Mouse (Mus musculus): Measurements from ENCODE around the gene 1700025G04Rik.

1700025G04Rik gene

GRCm38 (mm10) chr1:152033731-152034130 is 56.2 kb downstream of the 1700025G04Rik start:
- DNase-seq (ENCODE audit: low spot score in 2 of 2), result no peak

GRCm38 (mm10) chr1:152032144-152032543 is 57.8 kb downstream of the 1700025G04Rik start:
- no peak for DNase-seq (ENCODE audit: low spot score in 2 of 2)

GRCm38 (mm10) chr1:152030546-152030945 is 59.4 kb downstream of the 1700025G04Rik start:
- DNase-seq (ENCODE audit: low spot score in 2 of 2), result no peak

- DNase-seq (ENCODE audit: low spot score in 2 of 2), result no peak
Measured at GRCm38 (mm10) chr1:152028718-152029117, 61.2 kb downstream of the 1700025G04Rik start.

GRCm38 (mm10) chr1:152026762-152027161 is 63.2 kb downstream of the 1700025G04Rik start:
- DNase-seq (ENCODE audit: low spot score in 2 of 2), result no peak

- DNase-seq (ENCODE audit: low spot score in 2 of 2), result no peak
Measured at GRCm38 (mm10) chr1:152025308-152025707, 64.6 kb downstream of the 1700025G04Rik start.

- DNase-seq (ENCODE audit: low spot score in 2 of 2), result no peak
Measured at GRCm38 (mm10) chr1:152024019-152024787, 65.7 kb downstream of the 1700025G04Rik start.

GRCm38 (mm10) chr1:152020812-152021211 is 69.1 kb downstream of the 1700025G04Rik start:
- DNase-seq (ENCODE audit: low spot score in 2 of 2), result no peak

GRCm38 (mm10) chr1:152020070-152020469 is 69.9 kb downstream of the 1700025G04Rik start:
- DNase-seq (ENCODE audit: low spot score in 2 of 2), result no peak

GRCm38 (mm10) chr1:152019196-152019595 is 70.7 kb downstream of the 1700025G04Rik start:
- no peak for DNase-seq (ENCODE audit: low spot score in 2 of 2)

- no peak for DNase-seq (ENCODE audit: low spot score in 2 of 2)
Measured at GRCm38 (mm10) chr1:152018322-152018721, 71.6 kb downstream of the 1700025G04Rik start.

GRCm38 (mm10) chr1:152016663-152017062 is 73.3 kb downstream of the 1700025G04Rik start:
- no peak for DNase-seq (ENCODE audit: low spot score in 2 of 2)

- no peak for DNase-seq (ENCODE audit: low spot score in 2 of 2)
Measured at GRCm38 (mm10) chr1:152015555-152016125, 74.3 kb downstream of the 1700025G04Rik start.

- no peak for DNase-seq (ENCODE audit: low spot score in 2 of 2)
Measured at GRCm38 (mm10) chr1:152011741-152012140, 78.2 kb downstream of the 1700025G04Rik start.

GRCm38 (mm10) chr1:152010251-152010980 is 79.5 kb downstream of the 1700025G04Rik start:
- DNase-seq (ENCODE audit: low spot score in 2 of 2), result no peak

GRCm38 (mm10) chr1:152008473-152008991 is 81.4 kb downstream of the 1700025G04Rik start:
- DNase-seq (ENCODE audit: low spot score in 2 of 2), result no peak

GRCm38 (mm10) chr1:152006529-152006928 is 83.4 kb downstream of the 1700025G04Rik start:
- DNase-seq (ENCODE audit: low spot score in 2 of 2), result no peak

GRCm38 (mm10) chr1:152004509-152004908 is 85.4 kb downstream of the 1700025G04Rik start:
- no peak for DNase-seq (ENCODE audit: low spot score in 2 of 2)

GRCm38 (mm10) chr1:152000461-152000860 is 89.5 kb downstream of the 1700025G04Rik start:
- DNase-seq (ENCODE audit: low spot score in 2 of 2), result no peak

GRCm38 (mm10) chr1:151999424-151999842 is 90.5 kb downstream of the 1700025G04Rik start:
- DNase-seq (ENCODE audit: low spot score in 2 of 2), result no peak

- no peak for DNase-seq (ENCODE audit: low spot score in 2 of 2)
Measured at GRCm38 (mm10) chr1:151998721-151999206, 91.2 kb downstream of the 1700025G04Rik start.

GRCm38 (mm10) chr1:151997591-151997990 is 92.3 kb downstream of the 1700025G04Rik start:
- DNase-seq (ENCODE audit: low spot score in 2 of 2), result no peak

Data from urinary bladder, adult 18-20 months (tissue).